Mouse (Mus musculus): Measurements from ENCODE around the gene D630039A03Rik. TPM values are rescaled to one million over a fixed set of nuclear protein-coding genes. Genes with fewer than 3 reads are reported as not detected.

The D630039A03Rik gene
- polyA plus RNA-seq, 1 experiment: 0.54 TPM

DNA sequence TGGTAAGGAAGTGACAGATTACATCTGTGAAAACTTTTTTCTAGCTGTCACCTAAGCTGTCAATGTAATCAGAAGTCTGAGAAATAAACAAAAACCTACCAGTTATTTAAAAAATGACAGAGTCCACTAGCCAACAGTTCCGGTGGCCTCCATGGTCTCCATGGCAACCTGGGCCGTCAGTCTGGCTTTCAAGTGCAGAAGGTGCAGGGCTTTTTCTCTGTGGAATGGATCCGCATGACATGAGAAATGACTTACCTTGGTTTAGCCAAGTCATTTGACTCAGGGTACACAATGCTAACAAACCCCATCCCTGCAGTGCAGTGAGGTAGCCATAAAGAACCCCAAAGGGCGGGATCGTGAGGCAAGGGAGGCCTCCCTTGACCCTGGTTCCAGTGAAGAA lies 6.1 kb upstream of the D630039A03Rik start:
- TF ChIP-seq POLR2A (IDR thresholded peaks at IDR 0.05; ENCODE audit: borderline replicate concordance, insufficient read depth, low read length): no peak
- no peak for TF ChIP-seq CTCF (IDR thresholded peaks at IDR 0.05; ENCODE audit: borderline replicate concordance, insufficient read depth, low read depth, low read length)
- Histone ChIP-seq H3K4me1 (ENCODE audit: control insufficient read depth, insufficient read depth, low read length) (no peaks in the 10 kb centered on the region), H3K27me3 (ENCODE audit: control insufficient read depth, insufficient read depth, low read length) (no peaks in the 10 kb centered on the region), H3K27ac (ENCODE audit: insufficient read depth, low read length) (no peak overlapping the region), H3K4me3 (replicated peaks; ENCODE audit: insufficient read depth, low read depth, low read length) (no peak overlapping the region)
- 56% methylated on average over 5 of the region's 5 CpGs for WGBS
- DNase-seq: no peak

DNA sequence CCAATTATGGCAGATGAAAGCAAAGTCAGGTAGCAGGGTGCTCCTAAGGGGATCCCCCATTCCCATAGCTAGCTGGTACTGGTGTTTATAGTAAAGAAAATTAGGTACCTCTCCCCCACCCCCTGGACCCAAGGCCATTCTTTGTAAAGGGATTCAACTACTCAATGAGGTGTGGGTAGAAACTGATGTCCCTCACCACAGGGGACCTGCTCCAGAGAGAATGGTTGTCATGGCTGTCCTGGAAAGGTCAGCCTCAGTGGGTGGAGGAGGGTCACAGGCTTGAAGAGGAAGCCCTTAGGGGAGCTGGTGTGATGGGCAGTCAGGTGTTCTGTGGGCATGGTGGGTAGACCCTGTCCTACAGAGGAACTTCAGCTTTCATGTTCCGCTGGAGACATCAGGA lies 4.4 kb upstream of the D630039A03Rik start:
- TF ChIP-seq CTCF (IDR thresholded peaks at IDR 0.05; ENCODE audit: borderline replicate concordance, insufficient read depth, low read depth, low read length) (no peak), POLR2A (IDR thresholded peaks at IDR 0.05; ENCODE audit: borderline replicate concordance, insufficient read depth, low read length) (no peak)
- peaks cover 4% of the 10 kb centered on the region; the same call in 1 of the 2 replicates for H3K4me1 ChIP-seq (ENCODE audit: control insufficient read depth, insufficient read depth, low read length)
- no peak overlapping the region for H3K27ac ChIP-seq (ENCODE audit: insufficient read depth, low read length)
- DNase-seq: no peak
- no peaks in the 10 kb centered on the region for H3K27me3 ChIP-seq (ENCODE audit: control insufficient read depth, insufficient read depth, low read length)
- WGBS: 96% methylated on average over 1 of the region's 1 CpGs
- no peak overlapping the region for H3K4me3 ChIP-seq (replicated peaks; ENCODE audit: insufficient read depth, low read depth, low read length)

DNA sequence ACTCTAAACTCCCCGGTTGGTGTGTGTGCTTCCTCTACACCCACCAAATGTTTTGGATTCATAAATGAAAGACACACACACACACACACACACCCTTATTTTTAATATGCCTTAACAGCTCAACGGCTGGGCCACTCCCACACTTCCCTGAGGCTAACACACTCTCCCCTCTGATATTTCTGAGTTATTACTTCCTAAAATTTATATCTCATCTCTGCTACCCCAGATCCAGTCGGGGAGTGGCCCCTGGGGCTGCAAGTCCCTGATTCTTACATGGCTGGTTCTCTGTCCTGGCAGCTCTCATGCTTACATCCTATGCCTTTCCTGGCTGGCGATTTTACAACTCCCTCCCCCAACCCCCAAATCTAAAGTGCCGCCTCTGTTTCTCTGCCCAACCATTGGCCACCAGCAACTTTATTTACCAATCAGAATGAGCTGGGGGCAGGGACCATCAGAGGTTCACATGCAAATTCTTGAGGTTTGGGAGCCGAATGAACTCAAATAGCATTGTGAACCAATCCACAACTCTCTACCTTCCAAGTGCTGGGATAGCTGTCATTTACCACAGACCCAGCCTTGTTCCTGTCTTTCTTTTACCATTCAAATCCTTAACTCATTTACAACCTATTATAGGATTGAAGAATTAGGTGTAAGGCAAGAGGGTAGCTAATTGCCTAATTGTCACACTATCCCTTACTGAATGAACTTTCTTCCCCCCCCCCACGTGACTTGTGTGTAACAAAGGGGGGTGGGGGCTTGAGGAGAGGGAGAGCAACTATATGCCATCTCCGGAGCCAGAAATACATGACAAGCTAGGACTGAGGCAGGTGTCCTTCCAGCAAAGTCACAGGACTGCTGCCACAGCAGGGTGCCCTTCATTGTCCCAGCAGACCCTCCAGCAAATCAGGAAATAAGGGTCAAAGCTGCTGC lies 3.7 kb upstream of the D630039A03Rik start:
- no peak for DNase-seq
- WGBS: 62% methylated on average over 8 of the region's 8 CpGs
- Histone ChIP-seq H3K27me3 (ENCODE audit: control insufficient read depth, insufficient read depth, low read length) (no peaks in the 10 kb centered on the region), H3K4me3 (replicated peaks; ENCODE audit: insufficient read depth, low read depth, low read length) (no peak overlapping the region), H3K4me1 (ENCODE audit: control insufficient read depth, insufficient read depth, low read length) (peaks cover 9% of the 10 kb centered on the region), H3K27ac (ENCODE audit: insufficient read depth, low read length) (no peak overlapping the region)
- TF ChIP-seq POLR2A (IDR thresholded peaks at IDR 0.05; ENCODE audit: borderline replicate concordance, insufficient read depth, low read length) (no peak), CTCF (IDR thresholded peaks at IDR 0.05; ENCODE audit: borderline replicate concordance, insufficient read depth, low read depth, low read length) (no peak)

DNA sequence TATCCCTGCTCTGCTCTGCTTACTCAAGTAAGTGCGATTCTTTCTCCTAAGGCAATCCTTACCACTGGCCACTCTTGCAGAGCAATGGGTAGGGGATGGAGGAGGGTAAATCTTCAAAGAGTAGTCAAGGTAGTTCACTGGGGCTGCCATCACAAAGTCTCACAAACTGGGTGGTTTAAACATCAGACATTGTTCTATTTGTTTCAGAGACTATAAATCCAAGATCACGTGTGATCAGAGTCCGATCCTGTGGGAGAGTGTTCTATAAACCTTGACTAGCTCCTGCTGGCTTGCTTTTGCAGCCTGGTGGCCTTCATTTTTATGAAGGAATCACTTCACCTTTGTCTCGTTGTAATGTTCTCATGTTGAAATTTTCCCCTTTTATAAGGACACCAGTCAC lies 614 bp upstream of the D630039A03Rik start:
- no peak for TF ChIP-seq POLR2A (IDR thresholded peaks at IDR 0.05; ENCODE audit: borderline replicate concordance, insufficient read depth, low read length)
- no peak for TF ChIP-seq CTCF (IDR thresholded peaks at IDR 0.05; ENCODE audit: borderline replicate concordance, insufficient read depth, low read depth, low read length)
- WGBS: 86% methylated on average over 4 of the region's 4 CpGs

DNA sequence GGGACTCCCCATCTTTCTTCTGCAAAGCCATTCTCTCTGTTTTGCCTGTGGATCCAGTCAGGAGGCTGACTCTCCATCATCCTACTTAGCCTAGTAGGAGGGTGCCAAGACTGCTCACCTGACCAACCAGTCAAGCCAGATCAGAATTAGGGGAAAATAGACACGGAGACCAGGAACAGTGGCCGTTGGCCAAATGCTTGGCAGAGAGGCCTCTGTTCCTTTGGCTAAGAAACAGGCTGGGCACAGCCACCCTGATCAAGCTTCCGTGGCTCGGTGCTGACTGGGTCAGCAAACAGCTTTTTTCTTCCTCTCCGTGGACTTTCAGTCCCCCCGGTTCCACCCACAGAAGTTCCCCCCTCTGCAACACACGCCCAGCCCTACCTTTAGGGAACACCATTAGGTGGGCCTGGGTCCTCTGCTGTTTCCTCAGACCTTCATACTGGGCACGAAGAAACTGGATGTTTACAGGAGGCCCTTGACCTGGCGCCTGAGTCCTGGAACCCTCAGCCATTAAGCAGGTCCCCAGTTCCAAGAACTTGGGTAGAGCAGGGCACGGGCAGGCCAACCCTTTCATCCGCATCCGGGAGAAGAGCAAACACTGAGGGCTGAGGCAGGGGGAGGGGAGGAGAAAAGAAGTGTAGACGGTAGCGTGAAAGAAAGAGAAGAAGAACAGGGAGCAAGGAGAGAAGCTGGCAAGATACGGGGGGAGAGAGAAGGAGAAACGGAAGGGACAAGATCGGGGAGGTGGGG lies 706 bp downstream of the D630039A03Rik start:
- WGBS: 9% methylated on average over 17 of the region's 17 CpGs

More for the DNA sequence above, 614 bp upstream of the D630039A03Rik start:
- H3K4me3 ChIP-seq (replicated peaks; ENCODE audit: insufficient read depth, low read depth, low read length): no peak overlapping the region
- peaks cover 18% of the 10 kb centered on the region for H3K4me1 ChIP-seq (ENCODE audit: control insufficient read depth, insufficient read depth, low read length)
- no peaks in the 10 kb centered on the region for H3K27me3 ChIP-seq (ENCODE audit: control insufficient read depth, insufficient read depth, low read length)
- DNase-seq: no peak
- H3K27ac ChIP-seq (ENCODE audit: insufficient read depth, low read length): no peak overlapping the region

DNA sequence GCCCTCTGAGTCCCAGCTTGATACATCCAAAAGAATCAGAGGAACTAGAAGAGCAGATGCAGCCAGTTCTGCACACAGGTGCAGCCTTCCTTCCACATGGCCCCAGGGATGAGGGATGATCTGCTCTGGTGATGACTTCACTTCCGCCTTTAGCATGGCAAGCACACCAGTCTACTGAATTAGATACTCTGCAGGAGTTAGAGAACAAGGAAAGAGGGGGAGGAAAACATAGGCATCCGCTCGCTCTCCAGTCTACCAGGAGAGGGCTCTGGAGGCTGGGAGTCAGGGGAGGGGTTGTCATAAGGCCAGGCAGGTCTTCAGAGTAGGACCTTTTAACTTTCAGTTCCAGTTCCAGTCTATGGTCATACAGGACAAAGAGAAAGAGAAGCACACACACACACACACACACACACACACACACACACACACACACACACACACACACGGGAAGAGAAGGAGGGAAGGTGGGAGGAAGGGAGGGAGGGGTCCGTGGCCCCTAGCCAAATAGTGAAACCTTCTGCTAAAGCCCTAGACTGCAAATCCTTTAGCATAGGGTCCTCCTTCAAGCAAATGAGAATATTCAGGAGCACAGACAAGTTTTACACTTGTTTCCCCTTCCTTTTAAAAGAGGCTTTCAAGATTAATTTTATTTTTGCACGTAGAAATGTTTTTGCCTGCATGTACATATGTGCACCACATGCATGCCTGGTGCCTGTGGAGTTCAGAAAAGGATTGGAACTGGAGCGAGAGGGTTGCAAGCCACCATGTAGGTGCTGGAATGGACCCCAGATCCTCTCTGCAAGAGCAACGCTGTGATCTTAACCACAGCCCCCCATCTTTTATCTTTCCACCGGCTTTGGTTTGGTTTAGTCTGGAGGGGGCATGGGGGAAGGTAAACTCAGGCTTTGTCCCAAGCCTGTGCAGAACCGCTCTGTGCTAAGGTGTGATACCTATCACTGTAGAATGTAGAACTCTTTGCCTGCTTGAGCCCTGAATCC lies 1.6 kb downstream of the D630039A03Rik start:
- 33% methylated on average over 10 of the region's 10 CpGs for WGBS
- no peak for TF ChIP-seq POLR2A (IDR thresholded peaks at IDR 0.05; ENCODE audit: borderline replicate concordance, insufficient read depth, low read length)
- no peak for TF ChIP-seq CTCF (IDR thresholded peaks at IDR 0.05; ENCODE audit: borderline replicate concordance, insufficient read depth, low read depth, low read length)
- peak in 1 of 2 experiments; percentile 20 for DNase-seq
- peak overlapping the region; percentile 46 for H3K4me3 ChIP-seq (replicated peaks; ENCODE audit: insufficient read depth, low read depth, low read length)
- H3K27ac ChIP-seq (ENCODE audit: insufficient read depth, low read length): no peak overlapping the region
- H3K4me1 ChIP-seq (ENCODE audit: control insufficient read depth, insufficient read depth, low read length): peaks cover 18% of the 10 kb centered on the region
- no peaks in the 10 kb centered on the region for H3K27me3 ChIP-seq (ENCODE audit: control insufficient read depth, insufficient read depth, low read length)

More for the DNA sequence above, 706 bp downstream of the D630039A03Rik start:
- Histone ChIP-seq H3K4me1 (ENCODE audit: control insufficient read depth, insufficient read depth, low read length) (peaks cover 18% of the 10 kb centered on the region), H3K27ac (ENCODE audit: insufficient read depth, low read length) (no peak overlapping the region), H3K27me3 (ENCODE audit: control insufficient read depth, insufficient read depth, low read length) (no peaks in the 10 kb centered on the region), H3K4me3 (replicated peaks; ENCODE audit: insufficient read depth, low read depth, low read length) (peak overlapping the region; percentile 46)
- DNase-seq: peak; percentile 81 to 90
- no peak for TF ChIP-seq POLR2A (IDR thresholded peaks at IDR 0.05; ENCODE audit: borderline replicate concordance, insufficient read depth, low read length)
- no peak for TF ChIP-seq CTCF (IDR thresholded peaks at IDR 0.05; ENCODE audit: borderline replicate concordance, insufficient read depth, low read depth, low read length)

DNA sequence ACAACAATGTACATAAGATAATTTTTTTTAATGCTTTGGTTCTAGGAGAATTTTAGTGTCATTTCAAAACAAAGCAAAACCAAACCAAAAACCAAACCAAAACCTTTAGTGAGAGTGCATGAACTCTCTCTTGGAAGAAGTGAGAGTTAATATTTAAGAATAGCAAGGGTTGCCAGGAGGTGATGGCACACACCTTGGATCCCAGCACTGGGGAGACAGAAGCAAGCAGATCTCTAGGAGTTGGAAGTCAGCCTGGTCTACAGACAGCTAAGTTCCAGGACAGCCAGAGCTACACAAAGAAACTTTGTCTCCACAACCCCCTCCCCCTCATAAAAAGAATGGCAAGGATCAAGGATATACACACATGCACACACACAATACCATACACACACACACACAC lies 3.1 kb downstream of the D630039A03Rik start:
- Histone ChIP-seq H3K27ac (ENCODE audit: insufficient read depth, low read length) (no peak overlapping the region), H3K4me1 (ENCODE audit: control insufficient read depth, insufficient read depth, low read length) (peaks cover 18% of the 10 kb centered on the region), H3K27me3 (ENCODE audit: control insufficient read depth, insufficient read depth, low read length) (no peaks in the 10 kb centered on the region), H3K4me3 (replicated peaks; ENCODE audit: insufficient read depth, low read depth, low read length) (no peak overlapping the region)
- DNase-seq: no peak
- TF ChIP-seq POLR2A (IDR thresholded peaks at IDR 0.05; ENCODE audit: borderline replicate concordance, insufficient read depth, low read length): no peak
- TF ChIP-seq CTCF (IDR thresholded peaks at IDR 0.05; ENCODE audit: borderline replicate concordance, insufficient read depth, low read depth, low read length): no peak
